Mouse (Mus musculus): ENCODE data around the gene Sart3. TPM values are rescaled to one million over a fixed set of nuclear protein-coding genes. Genes with fewer than 3 reads are reported as not detected.

Sart3 gene
- 1.1 TPM for polyA plus RNA-seq (2014; fragmentation: Illumina TruSeq; extraction: RNeasy Lipid Tissue Mini Kit (QIAGEN cat#74804); ENCODE audit: low read depth, low replicate concordance)

DNA sequence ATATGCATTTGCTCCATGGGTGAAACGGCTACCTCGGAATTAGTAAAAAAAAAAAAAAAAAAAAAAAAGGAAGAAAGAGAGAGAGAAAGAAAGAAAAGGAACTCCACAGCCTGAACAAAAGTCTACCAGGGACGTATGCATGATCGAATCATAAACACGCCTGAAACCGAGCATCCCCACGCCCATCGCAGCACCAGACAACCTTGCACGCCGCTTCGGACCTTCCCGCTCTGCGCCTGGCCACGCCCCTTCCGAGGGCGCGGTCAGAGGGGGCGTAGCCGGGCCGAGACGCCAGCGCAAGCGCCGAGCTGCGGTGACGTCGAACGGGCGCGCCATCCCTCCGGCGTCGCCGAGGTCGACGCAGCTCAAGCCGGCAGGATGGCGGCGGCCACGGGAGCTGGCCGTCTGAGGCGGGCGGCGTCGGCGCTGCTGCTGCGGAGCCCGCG is at the start of gene Sart3, which contains the start of gene Iscu:
Gene Sart3, minus strand, starts transcription at position 61 of the 446 bp plus-strand sequence.
Gene Iscu, plus strand, starts transcription at position 299 of the 446 bp plus-strand sequence.

DNA sequence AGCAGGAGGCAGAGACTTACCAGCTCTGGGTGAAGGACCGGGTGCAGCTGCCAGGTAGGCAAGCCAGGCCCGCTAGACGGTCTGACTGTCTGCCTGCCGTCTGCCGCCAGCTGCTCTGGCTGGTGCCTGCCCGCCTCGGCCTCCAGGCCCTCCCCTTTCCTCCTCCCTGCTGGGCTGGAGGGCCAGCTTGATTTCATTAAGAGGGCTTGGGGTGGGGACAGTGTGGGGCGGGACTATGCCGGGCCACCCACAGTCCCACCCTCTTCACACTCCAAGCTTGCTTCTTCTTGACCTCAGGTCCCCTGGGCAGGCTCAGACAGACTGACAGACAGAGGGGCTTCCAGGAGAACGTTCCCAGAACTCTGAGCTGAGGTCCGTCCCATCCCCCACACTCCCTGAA is 28.0 kb upstream of the Sart3 start, which contains the start of gene Tmem119:
Gene Tmem119, minus strand, starts transcription at position 237 of the 400 bp plus-strand sequence.

DNA sequence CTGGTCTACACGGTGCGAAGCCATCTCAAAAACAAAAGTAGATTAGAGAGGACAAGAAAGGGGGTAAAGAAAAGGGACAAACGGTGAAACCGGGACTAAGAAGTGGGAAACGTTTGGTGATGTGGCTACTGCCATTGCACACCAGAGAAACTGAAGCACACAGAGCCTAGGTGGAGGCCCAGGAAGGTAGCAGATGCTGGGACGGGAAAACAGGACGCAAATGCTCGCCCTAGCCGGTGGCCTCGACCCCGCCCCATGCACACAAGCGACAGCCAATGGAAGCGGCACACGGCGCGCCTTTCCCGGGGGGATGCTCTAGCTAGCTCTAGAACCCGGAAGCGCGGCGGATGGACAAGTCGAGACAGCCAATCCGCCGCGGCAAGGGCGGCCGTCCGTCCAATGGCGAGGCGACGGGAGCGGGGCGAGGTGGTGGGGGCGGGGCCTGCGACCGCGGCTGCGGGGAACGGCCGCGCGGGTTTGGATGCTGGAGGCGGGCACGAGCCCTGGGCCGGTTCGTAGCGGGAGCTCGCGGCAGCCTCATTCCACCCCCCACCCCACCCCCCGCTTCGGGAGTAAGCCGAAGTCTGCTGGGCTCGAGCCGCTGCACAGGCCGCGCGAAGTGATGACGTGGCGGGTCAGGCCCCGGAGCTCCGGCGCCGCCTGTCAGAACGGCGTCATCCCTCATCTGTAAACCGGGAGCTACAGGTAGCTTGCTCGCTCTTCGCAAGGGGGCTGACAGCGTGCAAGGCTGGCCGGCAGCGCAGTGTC is 36.8 kb downstream of the Sart3 start, which contains the start of gene Ficd:
Gene Ficd, plus strand, starts transcription at position 459 of the 768 bp plus-strand sequence.

DNA sequence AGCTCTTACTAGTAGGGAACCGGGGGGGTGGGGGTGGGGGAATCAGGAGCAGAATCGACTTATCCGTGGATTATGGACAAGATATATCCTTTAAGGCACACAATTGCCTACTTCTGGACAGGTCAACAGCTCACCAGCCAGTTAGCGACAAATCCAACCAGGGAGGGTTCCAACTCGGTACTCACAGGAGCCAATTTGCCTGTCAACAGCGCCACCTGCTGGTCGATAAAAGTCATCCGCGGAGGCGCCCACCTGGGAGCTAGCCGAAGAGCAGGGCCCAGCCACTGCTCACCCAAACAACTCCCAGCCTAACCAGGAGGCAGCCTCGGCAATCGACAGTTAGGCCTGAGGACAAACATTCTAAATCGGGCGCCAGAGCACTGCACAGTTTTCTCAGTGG is 47.9 kb downstream of the Sart3 start, which contains the start of gene 1700069L16Rik:
Gene 1700069L16Rik, minus strand, starts transcription at position 327 of the 400 bp plus-strand sequence.

Other genes starting within 250 kb of the Sart3 start
- 0.64 TPM for gene Cmklr1, start 122.1 kb downstream of the Sart3 start, polyA plus RNA-seq (2014; fragmentation: Illumina TruSeq; extraction: RNeasy Lipid Tissue Mini Kit (QIAGEN cat#74804); ENCODE audit: low read depth, low replicate concordance)
- gene 1700069L16Rik, start 47.7 kb downstream of the Sart3 start, polyA plus RNA-seq (2014; fragmentation: Illumina TruSeq; extraction: RNeasy Lipid Tissue Mini Kit (QIAGEN cat#74804); ENCODE audit: low read depth, low replicate concordance): not detected
- 2.6 TPM for gene Ficd, start 36.7 kb downstream of the Sart3 start, polyA plus RNA-seq (2014; fragmentation: Illumina TruSeq; extraction: RNeasy Lipid Tissue Mini Kit (QIAGEN cat#74804); ENCODE audit: low read depth, low replicate concordance)
- 34.2 TPM for gene Iscu, start 238 bp upstream of the Sart3 start, polyA plus RNA-seq (2014; fragmentation: Illumina TruSeq; extraction: RNeasy Lipid Tissue Mini Kit (QIAGEN cat#74804); ENCODE audit: low read depth, low replicate concordance)
- not detected for gene Tmem119, start 28.0 kb upstream of the Sart3 start, polyA plus RNA-seq (2014; fragmentation: Illumina TruSeq; extraction: RNeasy Lipid Tissue Mini Kit (QIAGEN cat#74804); ENCODE audit: low read depth, low replicate concordance)
- 0.40 TPM for gene Selplg, start 60.1 kb upstream of the Sart3 start, polyA plus RNA-seq (2014; fragmentation: Illumina TruSeq; extraction: RNeasy Lipid Tissue Mini Kit (QIAGEN cat#74804); ENCODE audit: low read depth, low replicate concordance)
- 6.1 TPM for gene Coro1c, start 136.2 kb upstream of the Sart3 start, polyA plus RNA-seq (2014; fragmentation: Illumina TruSeq; extraction: RNeasy Lipid Tissue Mini Kit (QIAGEN cat#74804); ENCODE audit: low read depth, low replicate concordance)
- 0.93 TPM for gene Ssh1, start 221.4 kb upstream of the Sart3 start, polyA plus RNA-seq (2014; fragmentation: Illumina TruSeq; extraction: RNeasy Lipid Tissue Mini Kit (QIAGEN cat#74804); ENCODE audit: low read depth, low replicate concordance)
- gene Dao, start 231.2 kb upstream of the Sart3 start, polyA plus RNA-seq (2014; fragmentation: Illumina TruSeq; extraction: RNeasy Lipid Tissue Mini Kit (QIAGEN cat#74804); ENCODE audit: low read depth, low replicate concordance): not detected

All from liver, adult 10 weeks (tissue).